Mouse (Mus musculus): Measurements from ENCODE around the gene 9130008F23Rik.

- TF ChIP-seq CTCF (IDR thresholded peaks at IDR 0.05; ENCODE audit: control insufficient read depth, insufficient read depth, insufficient read length): no peak
- TF ChIP-seq USF1 (IDR thresholded peaks at IDR 0.05; ENCODE audit: low read depth): no peak
- TF ChIP-seq MYOG (IDR thresholded peaks at IDR 0.05; ENCODE audit: control insufficient read depth, extremely low read depth, insufficient read length): no peak
- TF ChIP-seq CEBPB (IDR thresholded peaks at IDR 0.05; ENCODE audit: low read depth): no peak
- TF ChIP-seq MAX (IDR thresholded peaks at IDR 0.05): no peak
- TF ChIP-seq MYOD1 (IDR thresholded peaks at IDR 0.05; ENCODE audit: control insufficient read depth, insufficient read length, low read depth): no peak
These were observed 1.8 kb upstream of the 9130008F23Rik start for GRCm38 (mm10) chr17:40882172-40882571.
